Mouse (Mus musculus) neural tube, embryonic 10.5 days (tissue): Measurements from ENCODE around the gene Robo1.

Experiments used
- DNase-seq: peaks from one replicate; pipeline ENCODE4 v3.0.0-alpha.2; 2017; ENCODE audit warnings: low spot score; ENCODE audit errors: extremely low spot score

Gene Robo1

DNA sequence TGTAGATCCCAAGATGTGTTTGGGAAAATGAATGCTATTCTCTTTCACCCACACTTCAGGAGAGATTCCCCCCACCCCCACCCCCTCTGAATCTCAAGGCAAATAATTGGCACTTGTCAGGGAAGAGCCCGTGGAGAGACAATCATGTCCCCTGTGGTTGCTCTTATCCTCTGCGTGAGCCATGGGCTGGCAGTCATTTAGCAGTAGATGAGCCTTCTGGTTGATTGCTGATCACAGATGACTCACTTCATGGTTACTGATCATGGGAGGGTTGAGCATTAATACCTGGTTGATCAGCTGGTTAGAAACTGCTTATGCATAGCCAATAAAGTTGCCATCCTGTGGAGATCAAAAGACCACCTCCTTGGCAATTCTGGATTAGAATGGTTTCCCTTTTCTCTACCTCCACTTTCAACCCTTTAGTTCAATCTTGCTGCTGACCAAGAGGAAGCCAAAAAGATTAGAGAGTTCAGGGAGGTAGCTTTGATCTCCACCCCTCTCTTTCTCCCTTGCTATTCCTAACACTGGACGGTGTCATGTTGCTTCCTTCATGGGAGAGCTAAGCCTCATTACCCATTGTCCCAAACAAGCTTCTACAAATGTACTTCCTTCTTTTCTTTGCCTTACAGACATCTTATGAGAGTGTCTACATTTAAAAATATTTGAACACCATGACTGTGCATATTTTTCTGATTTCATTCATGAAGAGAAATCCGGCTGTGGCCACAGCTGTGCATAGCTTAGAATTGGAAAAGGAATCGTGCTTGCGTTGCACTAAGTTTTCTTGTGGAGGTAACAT, 362.3 kb downstream of the Robo1 start:
- no peak for DNase-seq

DNA sequence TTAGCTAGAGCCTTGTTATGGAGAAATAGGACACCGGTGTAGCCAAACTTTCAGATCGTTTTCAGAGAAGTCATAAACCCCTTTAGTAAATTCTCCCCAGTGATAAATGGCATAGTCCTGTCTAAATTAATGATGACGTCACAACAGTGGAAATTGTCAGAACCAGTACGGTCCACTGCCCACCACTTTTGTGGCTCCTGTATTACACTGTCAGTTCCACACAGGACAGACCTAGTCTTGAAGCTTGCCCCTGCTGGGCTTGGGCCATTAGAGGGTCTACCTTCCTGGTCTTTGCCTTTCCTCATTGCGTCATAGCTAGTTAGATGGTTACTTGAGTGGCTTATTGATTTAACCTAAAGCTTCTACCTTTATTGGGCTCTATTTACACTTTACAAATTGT, 369.1 kb downstream of the Robo1 start:
- no peak for DNase-seq

DNA sequence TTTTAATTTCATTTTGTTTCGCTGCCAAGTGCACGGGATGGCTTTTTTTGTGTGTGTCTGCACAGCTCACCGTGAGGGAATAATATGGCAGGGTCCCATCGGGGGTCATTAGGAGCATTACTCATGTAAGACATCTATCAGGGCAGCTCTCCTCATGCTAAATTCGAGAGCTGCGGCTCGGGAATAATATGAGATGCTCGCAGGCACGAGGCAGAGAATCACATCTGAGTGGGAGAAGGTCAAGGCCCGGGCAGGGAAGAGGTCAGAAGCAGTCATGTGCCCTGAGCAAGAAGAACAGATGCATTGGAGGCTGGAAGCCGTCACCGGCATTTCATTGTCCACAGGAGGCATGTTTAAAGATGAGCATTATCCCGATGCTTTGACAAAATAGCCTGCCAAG, 370.3 kb downstream of the Robo1 start:
- DNase-seq = peak; percentile 62

DNA sequence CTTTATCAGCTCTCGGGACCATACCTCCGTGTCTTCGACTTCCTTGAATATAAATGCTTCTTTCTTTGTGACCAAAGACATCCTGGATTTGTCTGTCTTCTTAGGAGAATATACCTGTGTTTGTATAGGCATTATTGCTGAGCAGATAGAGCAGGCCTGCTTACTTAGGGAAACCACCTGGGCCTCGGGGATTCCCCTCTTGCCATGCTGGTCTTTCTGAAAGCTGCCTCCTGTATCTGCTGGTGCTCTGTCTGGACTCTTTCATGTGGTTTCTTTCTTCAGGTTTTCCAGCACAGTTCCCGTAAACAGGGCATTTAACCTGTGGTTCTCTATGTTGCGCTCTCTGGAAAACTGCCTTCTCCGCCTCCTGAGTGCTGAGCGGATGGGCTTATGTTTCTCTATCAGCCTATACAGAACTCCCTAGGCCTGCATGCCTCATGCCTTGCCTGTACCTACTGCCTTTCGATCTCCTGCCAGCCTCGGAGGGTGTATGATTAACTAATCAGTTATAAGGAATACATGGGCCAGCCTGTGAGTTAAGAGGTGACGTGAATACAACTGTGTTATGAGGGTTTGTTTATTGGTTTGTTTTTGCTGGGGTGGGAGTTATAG, 370.9 kb downstream of the Robo1 start:
- peak; percentile 20 for DNase-seq

DNA sequence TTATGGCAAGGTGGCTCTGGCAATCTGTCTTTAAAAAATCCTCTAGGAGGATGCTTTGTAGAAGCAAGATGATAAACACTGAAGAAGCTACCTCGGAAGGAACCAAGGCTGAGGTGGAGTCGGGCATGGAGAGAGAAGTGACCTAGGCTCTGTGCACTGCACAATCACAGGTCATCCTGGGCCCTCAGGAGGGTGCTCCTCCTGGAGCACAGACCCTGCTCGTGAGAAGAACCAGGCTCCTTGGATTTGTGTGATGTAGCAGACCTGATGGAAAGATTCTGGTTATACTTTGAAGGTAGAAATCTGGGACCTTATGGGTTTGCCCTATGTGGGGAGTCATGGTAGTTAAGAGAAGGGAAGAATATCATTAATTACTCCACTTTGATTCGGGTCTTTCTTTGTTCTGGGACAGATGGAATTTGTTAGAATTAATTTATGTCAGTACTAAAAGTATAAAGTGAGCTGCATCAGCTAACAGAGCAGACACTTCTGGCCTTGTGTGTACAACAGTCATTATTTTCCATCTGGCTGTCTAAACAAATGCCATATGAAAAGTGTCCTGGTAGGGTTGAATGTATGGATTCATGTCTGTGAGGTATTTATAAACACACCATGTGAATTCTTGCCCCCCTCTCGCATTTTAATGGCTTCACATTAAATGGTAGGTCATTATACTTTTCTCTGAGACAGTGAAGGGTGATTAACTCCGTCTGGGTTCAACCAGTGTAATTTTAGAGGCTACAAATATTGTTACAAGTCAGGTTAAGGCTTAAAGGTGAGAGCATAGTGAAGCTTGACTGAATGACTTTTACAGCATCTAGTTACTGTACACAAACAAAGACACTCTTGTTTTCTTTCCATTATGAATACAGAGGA, 377.7 kb downstream of the Robo1 start:
- no peak for DNase-seq

DNA sequence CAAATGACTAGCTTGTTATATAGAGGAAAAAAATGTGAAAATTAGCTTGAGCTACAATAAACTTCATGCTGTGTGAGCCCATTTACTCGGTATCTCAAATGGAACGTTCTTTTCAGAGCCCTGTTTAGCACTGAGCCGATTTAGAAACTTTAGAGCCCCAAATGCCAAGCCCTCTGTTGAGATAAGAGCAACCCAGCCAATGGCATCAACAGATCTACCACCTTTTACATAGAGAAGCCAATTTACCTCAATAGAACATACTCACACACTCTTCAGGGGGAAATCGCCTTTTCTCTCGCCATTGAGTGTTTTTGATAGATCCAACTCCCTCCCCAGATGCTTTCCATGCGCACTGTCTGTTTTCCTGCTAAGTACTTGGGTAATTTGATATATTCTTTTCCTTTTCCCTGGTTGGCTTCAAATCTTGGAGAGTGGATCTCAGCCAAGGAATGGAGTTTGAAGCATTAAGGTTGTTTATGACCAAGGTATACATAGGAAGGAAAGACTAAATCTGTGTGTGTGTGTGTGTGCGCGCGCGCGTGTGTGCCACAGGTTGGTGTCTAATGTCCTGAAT, 378.5 kb downstream of the Robo1 start:
- DNase-seq = peak; percentile 25

DNA sequence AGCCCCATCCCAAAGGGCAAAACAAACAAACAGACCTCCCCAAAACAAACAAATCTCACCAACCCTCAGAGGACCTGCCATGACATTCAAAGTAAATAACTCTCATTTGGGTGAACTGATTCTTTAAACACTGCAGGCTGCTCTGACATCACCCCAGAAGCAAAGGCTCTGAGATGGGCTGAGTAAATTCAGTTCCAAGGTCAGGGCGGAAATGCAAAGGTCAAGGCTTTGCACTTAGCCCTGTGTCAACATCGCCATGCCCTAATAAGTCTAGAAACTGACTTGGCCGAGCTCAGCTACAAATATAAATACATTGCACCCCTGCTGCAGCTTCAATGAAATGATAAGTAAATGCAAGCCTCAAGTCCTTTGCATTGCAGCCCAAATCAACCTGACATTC, 379.5 kb downstream of the Robo1 start:
- DNase-seq = no peak

DNA sequence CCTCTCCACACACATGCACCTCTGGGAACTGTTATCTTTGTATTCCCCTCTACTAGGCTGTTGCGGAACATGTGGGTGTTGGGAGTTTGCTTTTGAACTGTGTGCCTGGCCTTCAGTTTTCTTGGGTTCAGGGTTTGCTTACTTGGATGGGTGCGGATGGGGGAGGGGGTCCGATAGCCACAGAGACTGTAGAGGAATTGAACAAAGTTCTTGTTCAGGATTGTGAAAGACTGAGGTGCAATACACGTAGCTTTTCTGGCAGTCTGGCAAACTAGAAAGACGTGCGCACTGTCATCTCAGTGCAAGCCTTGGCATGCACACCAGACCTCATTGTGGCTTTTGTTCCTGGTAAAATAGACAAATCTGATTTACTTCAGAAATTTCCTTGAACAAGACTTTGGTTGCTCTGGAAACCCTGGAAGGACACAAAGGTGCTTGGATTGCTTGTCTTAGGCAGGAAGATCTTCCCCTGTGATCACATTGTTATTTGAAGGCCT, 380.1 kb downstream of the Robo1 start:
- no peak for DNase-seq

DNA sequence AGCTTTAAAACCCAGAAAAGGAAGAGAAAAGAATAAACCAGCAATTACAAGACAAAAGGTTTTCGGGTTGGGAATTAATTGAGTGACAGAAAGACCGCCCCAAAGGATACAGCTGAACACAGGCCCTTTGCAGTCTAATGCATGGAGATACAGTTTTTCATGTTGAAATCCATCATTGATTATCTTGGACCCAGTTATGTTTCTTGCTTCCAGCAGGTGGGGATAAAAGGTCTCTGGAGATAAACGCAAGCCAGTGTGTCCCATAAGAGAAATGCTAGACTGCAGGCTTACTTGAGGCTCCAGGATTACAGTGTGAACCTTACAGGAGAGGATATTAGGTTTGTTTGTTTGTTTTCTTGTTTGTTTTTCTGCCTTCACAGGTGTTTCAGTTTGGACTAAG, 383.8 kb downstream of the Robo1 start:
- no peak for DNase-seq

DNA sequence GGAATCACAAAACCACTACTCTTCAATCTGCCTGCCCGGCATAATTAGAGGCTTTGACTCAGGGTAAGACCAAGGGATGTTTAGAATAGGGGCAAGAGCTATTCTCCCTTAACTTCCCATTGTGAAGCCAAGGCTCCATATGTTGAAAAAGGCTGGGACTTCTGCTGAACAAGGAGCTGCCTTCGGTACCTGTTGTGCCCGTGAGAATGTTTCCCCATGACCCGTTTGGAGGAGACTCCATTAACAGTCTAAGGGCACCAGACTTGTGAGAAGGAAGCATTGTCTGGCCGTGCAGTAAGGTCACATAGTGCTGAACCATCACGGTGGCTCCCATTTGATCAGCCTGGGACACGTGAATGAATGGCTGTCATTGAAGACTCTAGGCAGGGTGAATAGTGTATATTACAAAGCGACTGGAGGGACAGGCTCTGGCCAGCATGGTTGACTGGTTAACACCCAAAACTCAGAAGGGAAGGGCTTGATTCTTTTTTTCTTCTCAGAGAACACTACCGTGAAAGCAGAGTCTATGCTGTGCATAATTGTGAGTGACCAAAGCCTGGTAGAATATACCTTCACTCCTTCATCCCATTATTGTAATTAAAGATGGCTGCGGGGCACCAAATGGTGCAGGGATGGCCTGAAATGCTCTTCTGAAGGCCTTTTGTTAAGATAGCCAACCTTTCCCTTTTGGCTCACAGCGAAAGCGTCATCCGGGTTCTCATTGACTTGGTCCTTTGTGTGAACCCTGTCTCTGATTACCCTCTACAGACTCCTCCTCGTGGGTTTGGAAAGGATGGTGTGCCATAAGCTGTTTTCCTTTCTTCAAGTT, 385.6 kb downstream of the Robo1 start:
- DNase-seq = peak; percentile 54

DNA sequence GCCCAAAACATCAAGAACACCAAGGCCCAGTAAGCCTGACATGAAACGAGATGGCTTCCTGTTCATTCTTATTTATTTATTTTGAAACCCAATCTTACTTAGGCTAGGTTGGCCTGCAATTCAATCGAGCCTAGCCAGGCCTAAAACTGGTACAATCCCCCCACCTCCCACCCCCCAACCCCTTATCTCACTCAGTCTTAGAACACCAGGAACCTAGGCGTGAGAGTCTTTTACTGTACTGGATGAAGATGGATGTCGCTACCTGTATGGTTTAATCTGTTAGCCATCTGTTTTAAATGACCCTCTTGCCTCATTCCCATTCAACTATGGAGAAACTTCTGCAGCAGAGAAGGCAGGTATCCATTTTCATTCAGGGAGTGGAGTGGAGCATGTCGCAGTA, 386.7 kb downstream of the Robo1 start:
- DNase-seq = no peak

DNA sequence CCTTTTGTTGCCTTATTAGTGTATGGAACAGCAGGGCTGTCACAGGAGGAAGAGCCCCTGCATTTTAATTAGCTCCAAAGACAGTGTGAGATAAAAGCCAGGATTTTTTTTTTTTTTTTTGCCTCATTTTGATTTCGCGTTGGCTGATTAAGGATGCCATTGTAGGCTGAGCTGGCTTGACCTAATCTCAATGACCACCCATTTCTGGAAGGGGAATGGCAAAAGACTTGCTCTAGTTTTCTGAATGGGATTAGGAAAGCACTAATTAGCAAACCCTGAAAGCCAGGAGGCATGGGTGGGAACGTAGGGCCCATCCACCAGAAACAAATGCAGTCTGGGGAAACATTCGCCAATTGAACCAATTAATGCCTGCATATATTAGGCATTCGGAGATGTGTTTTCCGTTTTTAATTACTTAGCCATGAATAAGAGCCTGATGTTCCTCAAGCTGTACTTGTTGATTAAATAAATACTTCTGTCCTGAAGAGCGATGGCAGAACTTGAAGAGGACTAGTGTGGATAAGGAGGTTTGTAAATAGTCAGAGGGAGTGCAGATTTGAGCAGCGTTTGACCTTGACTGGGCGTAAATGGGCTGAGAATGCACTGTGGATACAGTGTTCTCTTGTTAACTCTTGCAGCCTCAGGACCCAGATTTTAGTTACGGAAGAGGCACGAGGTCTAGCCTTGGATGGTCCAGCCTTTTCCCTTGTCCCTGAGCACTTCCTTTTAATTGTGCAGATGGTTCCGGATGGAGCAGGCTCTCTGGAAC, 391.3 kb downstream of the Robo1 start:
- DNase-seq = no peak

DNA sequence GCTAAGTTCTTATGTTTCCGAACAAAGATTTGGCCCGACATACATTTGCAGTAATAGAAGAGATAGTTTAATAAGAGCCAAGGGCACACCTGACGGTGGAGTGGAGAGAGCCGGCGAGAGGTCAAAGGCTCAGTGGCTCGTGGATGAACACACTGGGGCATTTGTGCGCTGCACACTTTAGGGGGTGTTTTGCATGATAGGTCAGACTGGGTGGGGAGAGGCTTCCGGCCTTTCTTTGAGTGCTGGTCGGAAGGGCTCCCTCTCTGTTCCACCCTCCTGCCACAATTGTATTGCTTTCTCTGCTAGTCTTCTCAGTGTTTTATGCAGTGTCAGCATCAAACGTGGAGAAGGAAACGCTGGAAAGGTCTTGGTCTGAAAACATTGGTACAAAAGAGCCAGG, 392.2 kb downstream of the Robo1 start:
- no peak for DNase-seq

DNA sequence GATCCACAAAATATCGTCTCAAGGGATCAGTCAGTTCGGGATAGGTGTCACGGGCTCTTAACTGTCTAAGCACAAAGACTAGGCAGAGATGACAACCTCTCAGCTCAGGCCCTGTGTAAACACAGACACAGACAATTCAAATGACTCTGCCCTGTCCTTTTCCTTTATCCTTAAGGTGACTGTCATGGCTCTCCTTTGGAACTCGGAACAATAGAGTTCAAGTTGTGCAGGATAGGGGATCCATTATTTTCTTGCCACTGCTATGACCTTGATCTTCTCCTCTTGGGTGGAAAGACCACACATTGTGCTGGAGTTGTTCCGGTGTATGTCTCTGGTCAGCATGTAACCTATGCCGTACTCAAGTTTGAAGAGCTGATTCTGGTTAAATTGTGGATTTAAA, 395.4 kb downstream of the Robo1 start:
- no peak for DNase-seq

DNA sequence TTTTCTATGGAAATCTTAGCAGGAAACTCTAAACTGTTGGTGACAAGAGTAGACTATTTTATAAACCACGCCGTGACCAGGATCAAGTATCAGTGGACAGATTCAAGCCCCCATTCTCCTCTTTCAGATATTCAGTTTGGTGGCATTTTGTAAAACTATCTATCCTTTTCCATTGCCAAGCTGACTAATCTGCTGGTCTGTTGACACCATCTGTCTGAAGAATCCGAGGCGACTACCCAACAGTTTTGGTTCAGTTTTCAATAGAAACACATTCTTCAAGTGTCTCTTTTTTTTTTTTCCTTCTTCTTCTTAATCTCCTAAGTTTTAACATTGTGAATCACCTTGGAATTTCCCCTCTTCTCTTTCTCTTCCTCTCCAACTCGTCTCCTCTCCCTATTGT, 397.7 kb downstream of the Robo1 start:
- no peak for DNase-seq

DNA sequence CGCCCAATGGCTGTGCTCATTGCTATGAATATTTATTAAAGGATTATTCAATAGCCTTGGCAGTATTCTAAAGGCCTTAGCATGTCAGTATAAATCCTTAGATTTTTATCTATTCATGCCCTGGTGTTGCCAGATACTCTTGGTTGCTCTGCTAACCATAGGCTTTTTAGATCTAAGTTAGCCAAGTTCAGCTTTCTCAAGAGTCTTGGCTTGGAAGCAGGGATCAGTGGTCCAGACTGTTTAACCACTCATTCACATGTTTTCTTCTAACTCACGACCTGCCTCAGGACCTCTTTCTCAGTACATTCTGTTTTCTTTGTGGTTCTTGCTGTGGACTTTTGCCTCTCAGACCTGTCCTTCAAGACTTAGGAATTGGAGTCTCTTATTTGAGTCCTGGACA, 400.4 kb downstream of the Robo1 start:
- peak; percentile 3 for DNase-seq

DNA sequence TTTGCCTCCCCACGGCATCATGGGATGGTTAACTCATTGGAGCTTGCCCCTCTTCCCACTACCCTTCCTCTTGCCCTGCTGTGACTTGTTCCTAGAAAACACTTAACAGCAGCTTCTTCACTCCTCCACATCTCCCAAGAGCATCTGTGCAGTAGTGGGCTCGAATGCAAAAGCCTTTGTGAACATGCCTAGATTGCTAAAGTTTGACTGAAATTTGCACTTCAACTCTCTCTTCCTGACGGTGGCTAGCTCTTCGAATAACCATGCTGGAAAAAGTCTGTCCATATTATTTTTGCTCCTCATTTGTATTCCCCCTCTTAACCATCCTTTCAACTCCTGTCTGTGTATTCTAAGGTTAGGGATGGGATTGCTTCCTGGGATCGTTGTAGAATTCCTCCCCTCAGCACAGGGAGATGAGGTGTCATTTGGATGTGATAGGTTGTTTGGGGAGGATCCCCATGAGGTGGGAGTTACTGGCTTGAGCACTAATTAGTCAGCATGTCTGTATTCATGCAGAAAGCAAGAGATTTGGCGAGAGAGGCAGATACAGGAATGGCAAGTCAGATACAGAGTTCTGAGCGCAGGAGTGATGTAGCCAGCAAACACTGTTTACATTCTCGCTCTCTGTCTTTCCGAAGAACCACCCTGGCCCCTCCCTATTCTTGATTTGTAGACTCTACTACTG, 409.2 kb downstream of the Robo1 start:
- DNase-seq = no peak

DNA sequence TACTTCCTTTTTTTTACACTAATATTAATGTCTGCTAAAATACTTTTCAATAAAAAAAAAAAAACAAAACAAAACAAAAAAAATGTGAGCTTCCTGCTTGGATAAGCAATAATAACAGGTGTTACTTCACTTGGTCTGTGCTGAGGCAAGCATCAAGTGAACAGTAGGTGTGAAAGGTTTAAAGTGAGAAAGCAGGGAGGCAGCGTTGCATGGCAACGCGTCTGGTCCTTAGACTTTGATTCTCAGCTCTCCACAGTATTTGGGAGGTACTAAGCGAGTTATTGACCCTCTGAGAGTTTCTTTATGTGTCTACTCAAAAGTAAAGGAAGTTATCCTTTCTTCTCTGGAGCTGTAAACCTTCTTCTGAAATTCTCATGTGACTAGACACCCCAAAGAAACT, 411.0 kb downstream of the Robo1 start:
- DNase-seq = no peak

DNA sequence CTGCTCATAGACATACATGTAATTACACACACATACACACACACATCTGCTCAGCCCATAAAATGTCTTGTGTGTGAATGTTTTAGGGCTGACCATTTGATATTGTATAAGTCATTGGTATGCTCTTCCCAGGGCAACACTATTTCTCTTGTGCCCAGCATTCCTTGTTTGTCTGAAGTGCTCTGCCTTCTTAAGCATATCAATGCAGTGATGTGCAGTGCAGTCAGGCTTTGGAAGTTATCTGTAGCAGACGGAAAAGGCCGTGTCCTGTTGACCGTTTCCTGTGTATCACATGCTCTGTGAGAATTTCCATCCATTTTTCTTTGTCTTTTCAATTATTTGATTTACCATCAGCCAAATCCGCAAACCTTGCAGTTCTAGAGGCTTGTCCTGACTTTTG, 412.9 kb downstream of the Robo1 start:
- no peak for DNase-seq
